Mouse (Mus musculus) G1E-ER4 (cell line): ENCODE measurements around the gene Rufy3. TPM values are rescaled to one million over a fixed set of nuclear protein-coding genes. Genes with fewer than 3 reads are reported as not detected.

Source experiments
- GATA1 ChIP-seq: IDR thresholded peaks from one replicate; pipeline ENCODE4 v1.8.0; 2012; ENCODE audit warnings: low read length, inconsistent platforms
- polyA plus RNA-seq: library from polyadenylated mRNA; stranded (reverse); fragments of >175 nt; gene quantifications from 2 replicates; pipeline ENCODE4 v1.2.3, GENCODE M21; 2012

Rufy3 gene
- polyA plus RNA-seq = 2.9 and 3.5 TPM in 2 replicates

DNA sequence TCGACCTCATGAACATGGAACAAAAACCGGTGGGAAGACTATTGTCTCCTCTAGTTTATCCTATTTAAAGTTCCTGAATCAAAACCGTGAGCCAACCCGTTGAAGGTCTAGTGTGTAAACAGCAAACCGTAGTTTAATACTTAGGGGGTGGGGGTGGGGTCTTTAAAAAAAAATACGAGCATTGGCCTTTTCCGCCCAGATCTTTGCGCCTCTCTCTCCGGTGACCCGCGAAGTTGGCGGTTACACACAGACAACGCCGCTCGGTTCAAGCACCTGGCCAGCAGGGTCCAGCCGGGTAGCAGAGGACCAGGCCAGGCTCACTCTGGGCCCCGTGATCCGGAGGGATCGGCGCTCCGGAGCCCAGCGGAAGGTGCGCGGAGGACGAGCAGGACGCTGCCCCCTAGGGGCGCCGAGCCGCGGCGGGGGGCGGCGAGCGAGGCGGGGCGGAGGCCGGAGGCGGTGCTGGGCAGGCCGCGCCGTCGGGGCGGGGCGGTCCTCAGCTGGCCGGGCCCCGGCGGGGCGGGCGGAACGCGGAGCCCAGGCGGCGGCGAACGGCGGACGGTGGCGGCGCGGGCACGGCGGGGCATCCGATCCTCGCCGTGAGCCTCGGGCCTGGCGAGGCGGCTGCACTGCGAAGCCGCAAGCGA, at the start of gene Rufy3:
TSS of gene Rufy3 (plus strand) at position 540 of the 647 bp plus-strand sequence.
- no peak for TF ChIP-seq GATA1

DNA sequence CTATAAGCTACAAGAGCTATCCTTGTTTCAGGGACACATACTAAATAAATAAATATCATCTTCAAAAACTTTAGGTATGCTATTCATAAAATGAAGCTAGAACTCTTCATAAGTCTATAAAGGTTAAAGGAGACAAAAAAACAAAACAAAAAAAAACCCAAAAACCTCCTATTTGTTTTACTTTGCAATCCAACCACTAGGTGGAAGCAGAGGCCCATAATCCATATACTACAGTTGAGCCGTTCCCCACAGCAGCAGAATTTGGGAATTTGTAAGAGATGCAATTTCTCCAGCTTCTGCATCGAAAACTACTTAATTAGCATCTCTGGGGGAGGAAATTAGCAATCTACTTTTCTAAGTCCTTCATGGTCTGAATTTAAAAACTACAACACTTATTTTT, 45.6 kb upstream of the Rufy3 start:
- no peak for TF ChIP-seq GATA1

DNA sequence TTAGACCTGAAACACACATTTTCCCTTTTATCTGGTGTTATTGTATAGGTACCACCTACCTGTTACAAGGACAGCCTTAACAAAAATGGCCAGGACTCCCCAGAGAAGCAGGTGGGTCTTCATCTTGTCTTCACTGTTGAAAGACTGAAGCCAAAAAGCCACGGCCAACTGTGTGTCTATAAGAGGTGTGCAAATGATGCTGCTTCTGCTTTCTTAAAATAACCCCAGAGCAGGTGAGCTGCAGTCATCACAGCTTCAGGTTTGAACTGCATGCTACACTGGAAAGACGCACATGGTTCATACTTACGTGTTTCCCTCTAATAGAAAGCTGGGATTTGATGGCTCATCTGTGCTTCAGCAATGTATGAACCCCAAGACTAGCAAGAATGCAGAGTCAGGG, 37.2 kb upstream of the Rufy3 start, which contains the start of gene Jchain:
TSS of gene Jchain (minus strand) at position 235 of the 400 bp plus-strand sequence.
- TF ChIP-seq GATA1 = no peak

DNA sequence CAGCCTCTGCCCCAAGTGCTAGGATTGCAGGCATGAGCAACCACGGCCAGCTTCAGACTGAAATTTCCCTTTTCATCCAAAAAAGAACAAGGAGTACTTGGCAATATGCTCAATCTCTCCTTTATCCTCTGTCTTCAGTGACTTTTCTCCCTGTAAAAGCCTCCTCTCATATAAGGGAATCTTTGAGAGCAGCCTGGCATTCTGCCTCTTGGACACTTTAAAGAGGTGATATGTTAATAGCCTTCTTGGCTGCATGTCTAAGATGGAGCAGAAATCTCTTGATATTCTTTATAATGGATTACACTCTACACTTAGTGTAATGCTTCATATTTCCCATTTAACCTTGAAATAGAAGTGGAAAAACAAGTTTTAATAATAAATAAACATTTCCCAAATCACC, 33.9 kb upstream of the Rufy3 start:
- no peak for TF ChIP-seq GATA1

DNA sequence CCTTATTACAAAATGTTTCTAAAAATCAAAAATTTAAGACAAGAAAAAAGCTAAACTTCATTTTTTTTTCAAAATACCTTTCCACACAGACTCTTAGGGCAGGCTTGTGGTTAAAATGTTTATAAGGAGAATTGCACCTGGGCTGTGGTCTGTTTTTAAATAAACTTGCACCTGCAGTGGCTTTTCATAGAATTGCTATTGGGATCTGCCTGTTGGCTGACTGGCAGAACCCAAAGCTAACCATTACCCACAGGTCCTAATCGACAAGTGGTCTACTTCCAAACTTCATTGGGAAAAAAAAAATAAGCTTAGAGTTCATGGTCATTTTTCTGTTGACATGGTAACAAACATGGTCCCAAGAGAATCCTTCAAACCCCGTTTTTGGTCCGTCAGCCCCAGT, 30.1 kb upstream of the Rufy3 start:
- TF ChIP-seq GATA1 = no peak

DNA sequence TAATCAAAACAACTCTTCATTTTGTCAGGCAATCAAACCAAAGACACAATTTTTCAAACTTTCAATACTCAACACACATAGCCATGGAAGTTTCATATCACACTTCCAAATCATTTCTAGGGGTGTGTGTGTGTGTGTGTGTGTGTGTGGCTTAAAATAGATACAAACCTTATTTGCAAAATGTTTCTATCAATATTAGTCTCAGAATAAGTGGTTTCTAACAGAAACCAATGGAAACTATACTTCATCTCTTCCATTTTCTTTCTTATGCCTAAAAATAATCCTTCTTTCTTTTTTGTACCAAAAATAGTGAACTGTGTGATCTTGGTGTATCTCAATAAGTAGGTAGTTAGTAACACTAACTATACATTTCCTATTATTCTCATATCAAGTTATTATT, 24.0 kb upstream of the Rufy3 start:
- no peak for TF ChIP-seq GATA1

DNA sequence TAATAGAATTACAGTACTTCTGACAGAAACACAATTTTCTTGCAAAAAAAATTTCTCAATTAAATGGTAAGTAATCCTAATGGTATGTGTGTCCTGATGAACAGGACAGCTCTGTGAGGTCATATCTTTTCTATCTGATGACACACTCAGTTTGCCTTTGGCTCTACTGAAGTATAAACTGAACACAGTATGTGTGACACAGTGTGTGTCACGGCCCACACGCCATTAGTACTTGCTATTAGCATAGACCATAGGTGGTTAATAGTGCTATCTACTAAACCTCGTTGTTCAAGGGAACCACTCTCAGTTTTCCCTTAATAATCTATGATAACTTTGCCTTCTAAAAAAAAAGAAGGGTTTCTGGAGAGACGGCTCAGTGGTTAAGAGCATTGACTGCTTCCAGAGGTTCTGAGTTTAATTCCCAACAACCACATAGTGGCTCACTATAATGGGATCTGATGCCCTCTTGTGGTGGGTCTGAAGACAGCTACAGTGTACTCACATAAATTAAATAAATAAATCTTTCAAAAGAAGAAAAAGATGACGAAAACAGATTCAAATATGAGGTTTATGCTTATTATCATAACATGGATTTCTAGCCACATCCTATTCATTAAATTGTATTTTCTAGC, 22.1 kb upstream of the Rufy3 start:
- no peak for TF ChIP-seq GATA1

DNA sequence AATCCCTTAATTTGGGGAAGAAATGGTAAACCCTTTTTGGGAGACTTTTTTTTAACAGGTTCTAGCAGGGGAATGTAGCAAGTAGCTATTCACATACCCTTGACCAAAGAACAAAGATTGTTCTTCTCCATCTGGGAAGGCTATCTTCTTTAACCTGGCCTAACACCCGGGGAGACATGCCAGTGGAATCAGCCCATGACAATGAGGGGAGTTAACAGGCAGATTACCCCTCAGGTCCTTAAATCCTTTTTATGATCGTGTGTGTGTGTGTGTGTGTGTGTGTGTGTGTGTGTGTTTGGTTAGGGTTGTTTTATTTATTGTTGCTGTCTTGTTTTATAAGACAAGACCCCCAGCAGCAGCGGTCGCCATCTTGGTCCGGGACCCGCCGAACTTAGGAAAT, 19.3 kb upstream of the Rufy3 start:
- no peak for TF ChIP-seq GATA1

DNA sequence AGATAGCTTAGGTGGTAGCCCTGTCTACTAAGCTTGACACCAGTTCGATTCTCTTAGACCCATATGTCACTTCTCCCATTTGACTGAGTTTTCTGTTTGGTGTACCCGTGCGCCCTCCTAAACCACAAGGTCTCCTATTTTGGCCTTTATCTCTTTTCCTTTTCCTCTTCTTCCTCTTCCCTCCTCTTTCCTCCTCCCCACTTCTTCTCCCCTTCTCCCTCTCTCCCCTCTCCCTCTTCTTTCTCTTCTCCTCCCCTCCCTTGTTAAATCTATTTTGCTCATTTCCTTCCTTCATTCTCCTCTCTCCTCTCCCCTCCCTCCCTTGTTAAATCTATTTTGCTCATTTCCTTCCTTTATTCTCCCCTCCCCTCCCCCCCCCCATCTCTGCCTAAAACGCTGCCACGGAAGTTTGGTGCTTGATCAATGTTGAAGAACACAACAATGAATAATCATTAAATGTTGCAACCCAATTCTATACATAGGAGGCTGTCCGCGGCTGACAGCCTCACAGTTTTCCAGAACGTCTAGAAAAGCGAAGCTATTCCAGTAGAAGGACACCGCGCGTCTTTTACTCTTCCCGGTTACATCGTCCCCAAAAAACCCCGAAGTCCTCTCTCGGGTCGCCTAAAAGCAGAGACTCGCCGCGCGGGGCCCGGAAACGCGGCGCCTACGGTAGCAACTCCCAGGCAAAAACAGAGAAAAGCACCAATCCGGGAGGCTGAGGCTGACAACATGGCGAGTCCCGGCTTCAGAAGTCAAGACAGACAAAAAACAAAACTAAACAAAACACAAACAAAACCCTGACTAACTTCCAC, 11.4 kb upstream of the Rufy3 start:
- no peak for TF ChIP-seq GATA1

DNA sequence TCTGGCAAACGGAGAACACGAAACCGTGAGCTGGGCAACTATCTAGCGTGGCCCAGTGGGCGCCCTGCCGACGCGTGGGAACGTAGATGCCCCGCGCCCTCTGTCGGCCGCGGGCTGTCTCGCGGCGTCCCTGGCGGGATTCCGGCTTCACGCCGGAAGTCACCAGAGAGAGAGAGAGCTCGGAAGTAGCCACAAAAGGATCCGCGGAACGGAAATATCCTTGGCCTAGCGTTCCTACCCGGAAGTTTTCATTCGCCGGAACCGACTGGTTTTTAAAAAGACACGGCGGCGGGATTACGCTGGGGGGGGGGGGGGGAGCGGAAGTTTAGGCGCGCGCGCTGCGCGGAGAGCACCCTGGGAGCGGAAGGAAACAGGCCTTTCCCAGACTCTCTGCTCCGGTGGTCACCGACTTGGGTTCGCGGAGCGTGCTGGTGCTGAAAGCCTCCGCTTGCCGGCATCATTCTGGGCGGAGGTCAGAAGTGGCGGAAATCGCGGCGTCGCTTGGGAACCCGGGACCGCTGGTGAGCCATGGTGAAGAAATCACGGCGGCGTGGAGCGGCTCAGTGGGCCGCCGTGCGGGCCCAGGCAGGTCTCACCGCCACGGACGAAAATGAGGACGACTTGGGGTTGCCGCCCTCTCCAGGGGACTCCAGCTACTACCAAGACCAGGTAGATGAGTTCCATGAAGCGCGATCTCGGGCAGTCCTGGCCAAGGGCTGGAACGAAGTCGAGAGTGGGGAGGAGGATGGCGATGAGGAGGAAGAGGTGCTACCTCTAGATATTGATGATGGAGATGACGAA, 10.6 kb upstream of the Rufy3 start, which contains the start of gene Utp3:
TSS of gene Utp3 (plus strand) at position 377 of the 801 bp plus-strand sequence.
- no peak for TF ChIP-seq GATA1

DNA sequence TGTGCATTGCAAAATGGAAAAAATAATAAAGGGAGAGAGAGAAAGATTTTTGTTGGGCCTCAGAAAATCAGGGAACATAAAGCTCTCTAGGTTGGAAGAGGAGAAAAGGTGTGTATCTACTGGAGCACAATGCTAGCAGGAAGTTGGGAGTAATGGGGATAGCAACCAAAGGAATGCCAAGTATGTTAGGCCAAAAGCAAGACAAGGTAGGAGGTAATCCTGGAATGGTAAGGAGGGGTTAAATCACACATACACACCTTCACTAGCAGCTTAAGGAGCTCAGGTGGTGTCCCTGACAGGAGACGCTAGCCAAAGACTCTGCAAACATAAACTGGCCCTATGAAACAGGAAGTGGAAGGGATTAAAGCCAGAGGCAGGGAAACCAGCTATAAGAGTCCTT, 5.8 kb upstream of the Rufy3 start:
- no peak for TF ChIP-seq GATA1

DNA sequence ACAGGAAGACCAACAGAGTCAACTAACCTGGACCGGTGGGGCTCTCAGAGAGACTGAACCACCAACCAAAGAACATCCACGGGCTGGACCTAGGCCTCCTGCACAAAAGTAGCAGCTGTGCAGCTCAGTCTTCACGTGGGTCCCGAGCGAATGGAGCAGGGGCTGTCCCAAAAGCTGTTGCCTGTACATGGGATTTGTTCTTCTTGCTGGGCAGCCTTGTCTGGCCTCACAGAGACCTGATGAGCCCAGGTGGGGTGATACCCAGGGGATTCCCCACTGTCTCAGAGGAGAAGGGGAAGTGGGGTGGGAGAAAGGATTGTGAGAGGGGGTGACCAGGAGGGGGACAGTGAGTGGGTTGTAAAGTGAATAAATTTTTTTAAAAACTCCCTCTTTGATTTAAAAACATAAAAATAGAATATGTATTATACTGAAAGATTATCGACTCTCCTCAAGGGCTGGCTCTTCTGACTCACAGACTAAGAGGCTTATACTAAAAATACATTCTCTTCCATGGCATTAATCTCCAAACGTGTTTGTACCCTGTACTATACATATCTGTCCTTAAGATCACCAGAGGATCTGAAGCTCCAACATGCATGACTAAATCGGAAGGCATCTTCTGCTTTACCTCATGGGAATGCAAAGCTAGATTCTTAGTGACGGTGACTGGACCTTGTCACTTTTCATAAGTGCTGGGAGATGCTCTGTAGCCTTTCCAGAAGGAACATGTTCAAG, 3.6 kb upstream of the Rufy3 start:
- no peak for TF ChIP-seq GATA1

DNA sequence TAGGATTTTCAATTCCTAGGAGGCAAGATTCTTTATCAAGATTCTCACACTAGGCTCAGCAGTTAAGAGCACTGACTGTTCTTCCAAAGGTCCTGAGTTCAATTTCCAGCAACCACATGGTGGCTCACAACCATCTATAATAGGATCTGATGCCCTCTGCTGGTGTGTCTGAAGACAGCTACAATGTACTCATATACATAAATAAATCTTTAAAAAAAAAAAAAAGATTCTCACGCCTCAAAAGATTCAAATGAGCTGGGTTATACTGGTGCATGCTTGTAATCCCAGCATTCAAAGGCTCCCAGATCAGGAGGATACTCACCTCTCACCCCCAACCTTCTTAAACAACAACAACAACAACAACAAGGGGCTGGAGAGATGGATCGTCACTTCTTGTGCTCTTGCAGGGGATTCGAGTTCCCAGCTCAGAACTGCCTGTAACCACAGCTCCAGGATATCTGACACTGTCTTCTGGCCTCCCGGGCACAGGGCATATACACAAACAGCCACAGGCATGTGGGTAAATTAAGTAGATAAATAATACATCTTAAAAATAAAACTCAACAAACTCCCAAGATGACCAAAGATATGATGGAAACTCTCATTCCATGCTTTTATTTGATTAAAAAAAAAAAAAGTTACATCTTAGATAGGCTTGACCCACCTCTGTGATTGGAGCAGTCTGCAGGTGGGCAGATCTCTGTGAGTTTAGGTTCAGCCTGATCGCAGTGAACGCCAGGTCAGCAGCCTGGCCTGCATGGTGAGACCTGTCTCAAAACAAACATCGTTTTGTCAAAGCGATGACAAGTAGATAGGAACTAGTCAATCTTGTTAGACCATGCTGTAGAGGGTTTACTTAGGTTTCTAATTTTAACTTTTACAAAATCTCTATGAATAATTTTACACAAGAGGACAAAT, 1.7 kb upstream of the Rufy3 start:
- no peak for TF ChIP-seq GATA1

DNA sequence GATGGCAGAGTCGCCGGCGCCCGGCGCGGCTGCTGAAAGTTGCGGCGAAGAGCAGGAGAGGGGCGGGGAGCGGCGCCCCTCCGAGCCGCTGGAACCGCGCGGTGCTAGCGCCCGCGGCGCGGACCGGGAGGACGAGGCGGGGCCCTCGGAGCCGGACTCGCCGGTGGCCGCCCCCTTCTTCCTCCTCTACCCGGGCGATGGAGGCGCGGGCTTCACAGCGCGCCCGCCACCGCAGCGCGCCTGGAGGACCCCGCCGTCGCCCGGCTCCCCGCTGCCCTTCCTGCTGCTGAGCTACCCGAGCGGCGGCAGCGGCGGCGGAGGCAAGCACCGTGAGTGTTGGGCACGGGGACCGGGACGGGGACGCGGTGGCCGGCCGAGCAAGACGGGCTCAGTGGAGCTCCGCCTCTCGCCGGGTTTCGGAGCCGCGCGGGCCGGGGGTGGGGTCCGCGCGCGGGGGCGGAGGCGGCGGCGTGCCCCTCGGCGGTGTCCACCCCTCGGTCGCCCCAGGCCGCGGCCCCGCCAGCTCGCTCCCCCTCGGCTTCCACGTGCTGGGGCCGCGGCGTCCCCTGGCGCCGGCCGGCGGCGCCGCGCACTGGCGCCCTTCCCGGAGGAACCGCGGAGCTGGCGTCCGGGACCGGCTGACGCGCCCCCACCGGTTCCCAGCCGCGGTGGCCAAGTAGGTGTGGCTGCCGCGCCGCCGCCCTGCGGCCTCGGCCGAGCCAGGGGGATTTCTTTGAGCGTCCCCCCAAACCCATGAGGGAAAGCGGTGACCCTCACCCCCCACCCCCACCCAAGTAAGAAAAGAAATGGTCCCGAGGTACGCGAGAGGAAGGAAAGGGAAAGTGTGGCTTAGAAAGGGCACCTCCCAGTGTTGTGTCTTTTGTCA, 551 bp downstream of the Rufy3 start:
- no peak for TF ChIP-seq GATA1
